Mouse (Mus musculus) heart, embryonic 14.5 days (tissue): ENCODE measurements at regions not wholly inside any gene's neighbourhood (a gene's known extent, or its start where the extent isn't known, plus 50 kb on each side); places are given as distances from the start of the nearest gene placed in this dataset.

Source experiments
- ATAC-seq: fragments of 200-750 bp; cut with Nextera tagmentation; 2 replicates; pipeline ENCODE4 v1.8.0; 2017; ENCODE audit warnings: low read depth, moderate TSS enrichment; ENCODE audit not compliant: insufficient number of reproducible peaks, insufficient read depth, low FRiP score
- H3K27ac ChIP-seq, 2 experiments: fragments of 200-500 bp in 1 of 2; fragments of 300-500 bp in 1 of 2; sonication (generic) in 1 of 2; replicated peaks in 1 of 2; 2 replicates each; pipeline ENCODE4 v1.5.1; 2012 to 2014; ENCODE audit warnings: low read depth in 2 of 2, low read length in 2 of 2, control low read depth in 1 of 2, mild to moderate bottlenecking in 1 of 2, mixed read lengths in 1 of 2; ENCODE audit not compliant: control insufficient read depth in 1 of 2, insufficient read depth in 1 of 2
- H3K27me3 ChIP-seq: fragments of 300-500 bp; sonication (generic); 2 replicates; pipeline ENCODE4 v1.6.1; 2014; ENCODE audit warnings: mild to moderate bottlenecking, low read length, control low read depth; ENCODE audit not compliant: control insufficient read depth, insufficient read depth
- H3K36me3 ChIP-seq: fragments of 300-500 bp; sonication (generic); 2 replicates; pipeline ENCODE4 v1.6.1; 2014; ENCODE audit warnings: mild to moderate bottlenecking, control low read depth, low read length, mixed read lengths; ENCODE audit not compliant: control insufficient read depth, insufficient read depth
- H3K4me1 ChIP-seq, 2 experiments: fragments of 200-500 bp in 1 of 2; fragments of 300-500 bp in 1 of 2; sonication (generic) in 1 of 2; 2 replicates each; pipeline ENCODE4 v1.6.1; 2012 to 2014; ENCODE audit warnings: low read length in 2 of 2, control low read depth in 1 of 2, mixed read lengths in 1 of 2; ENCODE audit not compliant: control insufficient read depth in 2 of 2, insufficient read depth in 2 of 2
- H3K4me2 ChIP-seq: fragments of 300-500 bp; sonication (generic); 2 replicates; pipeline ENCODE4 v1.6.1; 2014; ENCODE audit warnings: mild to moderate bottlenecking, low read length
- H3K4me3 ChIP-seq, 2 experiments: fragments of 200-500 bp in 1 of 2; fragments of 300-500 bp in 1 of 2; sonication (generic) in 1 of 2; 2 replicates each; pipeline ENCODE4 v1.5.1; 2012 to 2014; ENCODE audit warnings: low read length in 2 of 2, mild to moderate bottlenecking in 2 of 2, control low read depth in 1 of 2, low read depth in 1 of 2, moderate library complexity in 1 of 2; ENCODE audit not compliant: control insufficient read depth in 1 of 2, insufficient read depth in 1 of 2
- H3K9ac ChIP-seq: fragments of 300-500 bp; sonication (generic); 2 replicates; pipeline ENCODE4 v1.6.1; 2014; ENCODE audit warnings: mild to moderate bottlenecking, low read length
- H3K9me3 ChIP-seq: fragments of 300-500 bp; sonication (generic); 2 replicates; pipeline ENCODE4 v1.6.1; 2016; ENCODE audit warnings: low read length, control low read depth; ENCODE audit not compliant: control insufficient read depth
- WGBS: fragments of 180-500 bp; shearing (Covaris S2); extraction: QIAGEN DNeasy Blood & Tissue Kit; methylation state at CpG from one replicate; pipeline ENCODE4 v1.1.7; 2014; 5-methylcytosine and 5-hydroxymethylcytosine counted together

DNA sequence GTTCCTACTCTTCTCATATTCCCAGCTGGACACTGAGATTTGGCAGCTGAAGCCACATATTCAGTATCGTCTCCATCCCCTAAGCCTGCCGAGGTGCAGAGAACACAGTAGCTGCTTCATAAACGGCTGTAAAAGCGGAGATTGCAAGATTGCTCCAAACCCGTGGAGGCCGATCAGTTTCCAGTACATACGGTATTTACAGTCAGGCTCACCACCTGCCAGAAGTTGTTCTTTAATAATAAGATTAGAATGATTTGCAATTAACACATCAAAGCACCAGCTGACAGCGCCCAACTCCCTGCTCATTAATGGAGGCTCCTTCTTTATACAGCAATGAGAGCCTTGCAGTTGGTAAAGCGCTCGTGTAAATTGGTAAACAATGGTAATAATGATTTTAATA lies 75.1 kb downstream of the Mycn start:
- Histone ChIP-seq H3K27me3 (no peaks in the 10 kb centered on the region), H3K4me1 (no peaks in the 10 kb centered on the region; a peak in 2 of 4 replicates), H3K4me3 (no peak overlapping the region), H3K9me3 (no peaks in the 10 kb centered on the region), H3K36me3 (no peaks in the 10 kb centered on the region), H3K27ac (no peak overlapping the region), H3K9ac (no peak overlapping the region), H3K4me2 (no peak overlapping the region)
- 48% methylated on average over 10 of the region's 10 CpGs for WGBS
- ATAC-seq, result no peak

DNA sequence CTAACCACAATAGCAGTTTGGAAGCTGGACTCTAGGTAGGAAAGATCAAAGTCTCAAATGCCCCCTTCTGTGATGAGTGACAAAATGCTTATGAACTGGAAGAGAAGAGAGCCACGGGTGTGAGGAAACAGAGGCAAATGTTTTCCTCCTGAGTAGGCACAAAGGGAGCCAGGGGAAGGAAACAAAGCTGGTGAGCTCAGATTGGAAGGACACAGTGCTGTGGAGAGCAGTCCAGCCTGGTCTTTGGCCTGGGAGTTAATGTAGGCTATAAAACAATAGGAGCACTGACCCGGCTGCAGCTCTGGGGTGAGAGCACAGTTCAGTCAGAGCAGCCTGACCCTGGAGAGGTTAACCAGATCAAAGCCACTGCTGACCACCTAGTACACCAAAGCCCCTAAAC lies 91.0 kb downstream of the Mycn start:
- WGBS, result 32% methylated on average over 2 of the region's 2 CpGs
- Histone ChIP-seq H3K27me3 (no peaks in the 10 kb centered on the region), H3K27ac (no peak overlapping the region), H3K36me3 (no peaks in the 10 kb centered on the region), H3K9ac (no peak overlapping the region), H3K4me1 (no peaks in the 10 kb centered on the region), H3K4me2 (no peak overlapping the region), H3K4me3 (no peak overlapping the region), H3K9me3 (no peaks in the 10 kb centered on the region)
- no peak for ATAC-seq

DNA sequence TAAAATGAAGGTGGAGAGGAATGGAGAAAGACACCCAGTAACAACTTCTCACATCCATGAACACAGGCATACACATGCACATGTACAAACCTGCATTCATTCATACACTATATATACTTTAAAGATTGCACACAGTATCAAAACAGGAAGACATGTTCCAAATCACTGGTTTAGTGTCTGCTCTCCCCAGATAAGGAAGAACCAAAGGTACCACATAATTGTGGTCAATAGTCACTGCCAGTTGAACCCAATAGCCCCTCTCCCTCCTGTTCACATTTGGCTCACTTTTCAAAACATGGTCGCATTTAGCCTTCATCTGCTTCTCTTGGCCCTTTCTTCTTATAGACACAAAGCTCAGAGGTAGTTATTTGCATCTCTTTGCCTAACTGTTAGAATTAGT lies 95.0 kb downstream of the Mycn start:
- Histone ChIP-seq H3K9me3 (no peaks in the 10 kb centered on the region), H3K4me1 (no peaks in the 10 kb centered on the region), H3K27ac (no peak overlapping the region), H3K4me3 (no peak overlapping the region), H3K36me3 (no peaks in the 10 kb centered on the region), H3K4me2 (no peak overlapping the region), H3K9ac (no peak overlapping the region), H3K27me3 (no peaks in the 10 kb centered on the region)
- 52% methylated on average over 1 of the region's 1 CpGs for WGBS
- no peak for ATAC-seq

DNA sequence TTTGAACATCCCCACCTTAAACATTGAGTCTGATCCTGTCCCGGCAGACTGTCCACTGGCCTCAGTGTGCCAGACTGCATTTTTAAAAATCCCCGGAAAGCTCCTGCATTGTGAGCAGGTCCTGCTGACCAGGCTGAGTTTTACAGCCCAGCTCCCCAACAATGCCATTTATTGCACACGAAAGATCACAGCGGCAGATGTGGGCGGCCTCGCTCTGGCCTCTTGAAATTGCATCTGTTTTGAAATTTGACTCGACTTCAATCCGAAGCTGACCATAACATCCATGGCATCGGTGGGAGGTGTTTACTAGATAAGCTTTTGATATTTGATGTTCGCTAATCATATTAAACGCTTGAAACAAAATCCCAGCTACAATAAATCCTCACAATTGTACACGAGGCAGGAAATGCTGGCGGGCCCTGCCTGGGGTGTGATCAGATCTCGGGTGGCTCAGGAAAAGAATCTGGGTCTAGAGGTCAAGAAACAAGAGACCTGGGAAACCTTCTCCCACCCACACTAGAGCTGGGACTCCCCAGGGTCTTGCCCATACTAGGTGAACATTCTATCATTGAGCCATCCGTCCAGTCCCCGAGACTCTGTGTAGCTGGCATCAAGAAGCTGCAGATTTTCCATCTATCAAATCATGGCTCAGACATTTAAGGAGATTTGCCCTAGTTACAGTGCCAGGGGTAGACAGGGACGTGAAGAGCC lies 99.3 kb downstream of the Mycn start:
- no peak overlapping the region for H3K4me3 ChIP-seq
- H3K27me3 ChIP-seq, result no peaks in the 10 kb centered on the region
- ATAC-seq, result no peak
- H3K36me3 ChIP-seq, result no peaks in the 10 kb centered on the region
- peaks cover 7 to 8% of the 10 kb centered on the region in 2 experiments for H3K4me1 ChIP-seq
- no peaks in the 10 kb centered on the region for H3K9me3 ChIP-seq
- 73% methylated on average over 17 of the region's 17 CpGs for WGBS
- H3K27ac ChIP-seq, result no peak overlapping the region
- no peak overlapping the region for H3K4me2 ChIP-seq
- H3K9ac ChIP-seq, result no peak overlapping the region

DNA sequence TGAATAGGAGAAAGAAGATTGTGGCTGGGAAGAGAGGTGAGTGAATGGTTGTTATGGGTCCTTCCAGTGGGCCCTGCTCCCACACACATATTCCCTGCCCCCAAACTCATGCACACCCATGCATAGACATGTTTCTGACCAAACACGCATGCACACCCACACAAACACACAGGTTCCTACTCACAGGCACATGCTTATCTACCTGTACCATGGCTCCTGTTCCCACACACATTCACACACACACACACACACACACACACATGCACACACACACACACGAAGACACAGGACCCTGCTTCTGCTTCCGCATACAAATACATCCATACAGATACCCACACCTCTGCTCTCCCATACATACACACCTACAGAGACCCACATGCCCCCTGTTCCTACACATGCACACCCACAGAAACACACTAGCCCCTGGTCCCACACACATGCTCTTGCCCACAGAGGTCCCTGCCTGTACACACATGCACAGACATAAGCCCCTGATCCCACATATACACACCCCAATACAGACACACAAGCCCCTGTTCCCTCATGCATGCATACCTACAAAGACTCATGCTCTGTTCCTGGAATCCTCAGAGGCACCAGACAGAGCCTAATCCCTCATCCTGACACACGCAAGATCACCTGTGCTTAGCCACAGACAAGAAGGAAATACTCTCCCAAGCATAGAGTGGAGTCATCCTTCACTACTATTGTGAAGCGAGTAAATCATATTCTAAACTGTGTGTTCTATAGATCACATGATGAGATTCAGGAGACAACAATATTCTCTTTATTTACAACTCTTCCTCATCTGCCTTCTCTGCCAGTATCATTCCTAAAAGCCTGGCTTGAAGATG lies 100.1 kb downstream of the Mycn start:
- no peak overlapping the region for H3K9ac ChIP-seq
- 89% methylated on average over 5 of the region's 5 CpGs for WGBS
- H3K9me3 ChIP-seq, result no peaks in the 10 kb centered on the region
- H3K36me3 ChIP-seq, result no peaks in the 10 kb centered on the region
- H3K4me2 ChIP-seq, result no peak overlapping the region
- no peak overlapping the region for H3K4me3 ChIP-seq
- peaks cover 7 to 8% of the 10 kb centered on the region in 2 experiments for H3K4me1 ChIP-seq
- no peak for ATAC-seq
- no peaks in the 10 kb centered on the region for H3K27me3 ChIP-seq
- H3K27ac ChIP-seq, result no peak overlapping the region

DNA sequence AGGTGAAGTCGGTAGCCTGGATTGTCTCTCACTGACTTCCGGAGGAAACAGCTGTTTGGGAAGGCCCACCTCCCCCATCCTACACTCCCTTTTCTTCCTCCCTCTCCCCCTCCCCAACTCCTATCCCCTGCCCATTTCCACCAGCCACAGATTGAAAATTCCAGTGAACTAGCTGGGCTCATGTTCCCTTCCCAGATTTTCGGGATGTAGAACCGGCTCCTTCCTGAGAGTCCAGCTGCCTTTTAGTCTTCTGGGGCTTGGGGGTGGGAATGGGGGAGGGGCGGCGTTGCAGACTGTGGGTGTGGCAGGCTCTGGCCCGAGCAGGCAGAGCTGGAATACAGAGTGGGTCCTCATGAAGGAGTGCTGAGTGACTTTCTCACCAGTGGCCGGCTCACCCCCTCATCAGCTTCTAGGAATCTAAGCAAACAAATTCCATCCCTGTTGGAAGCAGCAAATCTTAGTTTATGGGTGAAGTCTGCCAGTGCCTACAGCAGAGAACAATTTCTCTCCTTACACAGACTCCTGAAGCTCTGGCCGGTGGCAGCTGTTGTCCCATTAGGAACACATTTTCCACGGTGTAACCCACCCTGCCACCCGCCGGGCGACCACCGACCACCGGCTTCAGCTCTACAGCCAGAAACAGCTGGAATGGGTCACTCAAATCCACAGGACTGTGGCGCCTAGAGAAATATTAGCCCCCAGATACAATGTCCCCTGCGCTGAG lies 100.9 kb downstream of the Mycn start:
- H3K27me3 ChIP-seq, result no peaks in the 10 kb centered on the region
- peaks cover 7 to 8% of the 10 kb centered on the region in 2 experiments for H3K4me1 ChIP-seq
- H3K4me2 ChIP-seq, result peak overlapping the region; percentile 63
- no peaks in the 10 kb centered on the region for H3K9me3 ChIP-seq
- H3K36me3 ChIP-seq, result no peaks in the 10 kb centered on the region
- 34% methylated on average over 17 of the region's 17 CpGs for WGBS
- peak overlapping the region in 1 of 2 experiments; percentile 64; a peak in 2 of 4 replicates for H3K27ac ChIP-seq
- ATAC-seq, result peak; percentile 61; the same call in 1 of the 2 replicates
- peak overlapping the region; percentile 36; the same call in 1 of the 2 replicates for H3K9ac ChIP-seq
- H3K4me3 ChIP-seq, result peak overlapping the region; percentile 19 to 21

DNA sequence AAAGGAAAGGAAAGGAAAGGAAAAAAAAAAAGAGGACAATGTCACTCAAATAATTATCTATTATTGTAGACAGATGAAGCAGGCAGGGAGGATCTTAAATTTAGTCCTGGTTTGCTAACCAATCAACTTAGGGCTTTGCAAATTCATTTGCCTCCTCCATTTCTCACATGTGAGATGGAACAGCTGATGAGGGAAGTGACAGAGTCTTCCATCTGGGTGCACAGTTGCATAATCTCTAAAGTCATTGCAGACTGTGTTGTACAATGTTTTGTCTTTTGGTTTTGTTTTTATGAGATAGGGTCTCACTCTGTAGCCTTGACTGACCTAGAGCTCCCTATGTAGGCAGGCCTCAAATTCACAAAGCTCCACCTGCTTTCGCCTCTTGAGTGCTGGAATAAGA lies 103.9 kb downstream of the Mycn start:
- H3K27me3 ChIP-seq, result no peaks in the 10 kb centered on the region
- H3K4me1 ChIP-seq, result peaks cover 7 to 8% of the 10 kb centered on the region in 2 experiments
- no peak overlapping the region for H3K4me3 ChIP-seq
- H3K36me3 ChIP-seq, result no peaks in the 10 kb centered on the region
- no peak overlapping the region for H3K27ac ChIP-seq
- H3K9ac ChIP-seq, result no peak overlapping the region
- H3K4me2 ChIP-seq, result no peak overlapping the region
- WGBS, result 71% methylated on average over 1 of the region's 1 CpGs
- peaks cover 2% of the 10 kb centered on the region; the same call in 1 of the 2 replicates for H3K9me3 ChIP-seq
- no peak for ATAC-seq
